Mouse (Mus musculus) C2C12 (cell line): ENCODE measurements around the gene Col4a2.

Experiments used
- CTCF ChIP-seq: IDR thresholded peaks from one replicate; pipeline ENCODE4 v1.5.1; 2011; ENCODE audit not compliant: control insufficient read depth, insufficient read depth, insufficient read length
- MAX ChIP-seq: IDR thresholded peaks from one replicate; pipeline ENCODE4 v1.6.1; 2011; ENCODE audit warnings: mild to moderate bottlenecking, control low read depth
- USF1 ChIP-seq: IDR thresholded peaks from one replicate; pipeline ENCODE4 v1.6.1; 2011; ENCODE audit warnings: low read depth, mild to moderate bottlenecking, control low read depth, moderate library complexity

GRCm38 (mm10) chr8:11463889-11464706 is 151.5 kb downstream of the Col4a2 start:
- TF ChIP-seq USF1 (no peak), CTCF (no peak), MAX (no peak)
